Mouse (Mus musculus): ENCODE data around the gene Man2a2. TPM values are rescaled to one million over a fixed set of nuclear protein-coding genes. Genes with fewer than 3 reads are reported as not detected.

The Man2a2 gene
- total RNA-seq, 2 experiments from 2014 or later = 92.2 to 97.2 TPM

DNA sequence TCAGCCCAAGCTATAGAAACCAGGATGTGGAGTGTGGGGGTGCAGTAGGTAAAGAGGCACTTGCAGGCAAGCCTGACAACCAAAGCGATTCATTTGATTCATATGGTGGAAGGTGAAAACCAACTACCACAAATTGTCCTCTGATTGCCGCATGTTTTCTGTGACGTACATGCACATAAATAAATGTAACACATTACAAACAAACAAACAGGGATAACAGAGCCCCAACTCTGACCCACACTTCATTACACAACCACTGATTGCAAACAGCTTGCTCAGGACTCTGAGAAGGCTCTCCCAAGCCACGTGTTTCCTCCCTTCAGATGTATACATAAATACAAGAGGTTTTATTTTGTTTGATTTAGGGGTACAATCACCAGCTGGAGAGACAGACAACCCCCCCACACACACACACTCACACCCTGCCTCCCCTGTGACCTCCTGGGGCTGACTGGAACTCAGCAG lies 1.2 kb downstream of the Man2a2 start:
- DNase-seq = no peak

DNA sequence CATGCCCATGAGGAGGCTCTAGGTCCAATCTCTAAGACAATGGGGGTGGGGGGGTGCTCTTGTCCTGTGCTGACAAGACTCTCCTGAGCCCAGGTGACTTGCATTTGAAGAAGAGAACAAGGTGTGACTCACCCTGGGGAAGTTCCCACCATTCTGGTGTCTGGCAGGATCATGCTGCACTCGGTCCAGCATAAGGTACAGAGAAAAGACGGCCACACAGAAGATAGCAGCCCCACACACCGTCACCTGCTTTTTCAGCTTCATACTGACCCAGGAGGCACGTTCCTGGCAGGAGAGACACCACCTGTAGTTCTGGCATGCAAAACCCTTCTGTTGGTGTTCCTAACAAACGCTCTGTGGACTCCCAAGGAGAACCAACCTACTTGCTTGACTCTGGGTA lies 1.7 kb downstream of the Man2a2 start:
- no peak for DNase-seq

DNA sequence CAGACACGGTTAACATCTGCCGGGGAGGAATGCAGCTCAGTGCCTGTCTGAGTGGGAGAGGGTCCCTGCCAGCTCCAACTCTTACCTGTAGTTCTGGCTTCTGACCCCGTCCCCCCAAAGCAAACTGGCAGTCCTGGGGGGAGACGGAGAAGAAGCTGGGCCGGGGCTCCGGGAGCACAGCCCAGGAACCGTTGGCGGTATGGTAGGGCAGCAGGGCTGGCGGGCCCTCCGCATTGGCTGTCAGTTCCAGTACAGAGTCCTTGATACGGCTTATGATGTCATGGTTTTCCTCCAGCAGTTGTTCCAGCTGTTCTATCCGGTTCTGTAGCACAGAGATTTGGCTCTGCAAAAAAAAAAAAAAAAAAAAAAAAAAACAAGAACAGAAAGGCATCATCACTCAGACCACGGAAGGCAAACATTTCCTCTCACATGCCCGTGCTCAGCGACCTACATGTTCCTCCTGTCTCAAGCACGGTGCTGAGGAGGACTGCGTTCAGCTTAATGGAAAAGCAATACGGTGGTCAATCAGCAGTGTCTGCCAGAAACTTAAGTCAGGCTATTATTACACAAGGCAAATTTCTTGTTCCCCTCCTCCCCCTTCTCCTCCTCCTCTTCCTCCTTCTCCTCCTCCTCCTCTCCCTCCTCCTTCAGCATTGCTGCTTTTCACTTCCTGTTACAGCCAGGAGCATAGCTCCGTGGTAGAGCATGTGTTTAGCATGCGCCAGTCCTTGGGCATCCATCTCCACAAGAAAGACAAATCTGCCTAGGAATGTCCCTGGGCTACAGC lies 2.3 kb downstream of the Man2a2 start:
- DNase-seq = no peak

DNA sequence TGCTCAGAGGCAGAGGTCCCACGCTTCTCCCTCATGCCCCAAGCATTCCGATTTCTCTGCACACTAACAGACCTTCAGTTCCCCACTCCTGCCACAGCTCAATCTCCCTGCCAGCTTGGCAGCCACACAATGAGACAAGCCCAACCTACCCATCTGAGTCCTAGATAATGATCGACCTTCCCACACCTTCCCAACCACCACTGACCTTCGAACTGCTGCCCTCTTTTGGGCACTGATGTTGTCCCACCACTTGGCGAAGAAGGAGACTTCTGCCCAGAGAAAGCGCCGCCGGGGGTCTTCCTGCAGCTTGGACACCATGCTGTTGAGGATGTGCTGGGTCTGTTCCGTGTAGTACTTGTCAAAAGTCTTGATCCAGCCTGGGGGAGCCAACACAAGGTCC lies 3.2 kb downstream of the Man2a2 start:
- DNase-seq = no peak

- DNase-seq = no peak
These were observed 3.9 kb downstream of the Man2a2 start for GRCm38 (mm10) chr7:80367232-80367631.

DNA sequence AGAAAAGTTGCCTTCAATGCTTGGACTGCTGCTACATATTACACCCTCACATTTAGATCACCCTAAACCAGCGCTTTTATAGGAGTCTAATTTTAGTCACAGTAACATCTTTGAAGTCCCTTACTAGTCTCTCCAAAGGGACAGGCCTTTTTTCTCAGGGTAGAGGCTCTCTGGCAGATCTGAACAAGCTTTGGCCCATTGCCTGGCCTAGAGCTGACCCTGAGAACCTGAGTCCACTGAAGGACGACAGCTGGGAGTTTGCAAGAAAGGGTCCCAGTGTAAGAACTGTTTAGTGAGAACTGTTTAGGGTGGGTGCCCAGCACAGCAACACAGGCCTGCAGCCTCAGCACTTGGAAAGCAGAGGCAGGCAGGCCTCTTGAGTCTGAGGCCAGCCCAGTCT lies 5.4 kb downstream of the Man2a2 start:
- no peak for DNase-seq

DNA sequence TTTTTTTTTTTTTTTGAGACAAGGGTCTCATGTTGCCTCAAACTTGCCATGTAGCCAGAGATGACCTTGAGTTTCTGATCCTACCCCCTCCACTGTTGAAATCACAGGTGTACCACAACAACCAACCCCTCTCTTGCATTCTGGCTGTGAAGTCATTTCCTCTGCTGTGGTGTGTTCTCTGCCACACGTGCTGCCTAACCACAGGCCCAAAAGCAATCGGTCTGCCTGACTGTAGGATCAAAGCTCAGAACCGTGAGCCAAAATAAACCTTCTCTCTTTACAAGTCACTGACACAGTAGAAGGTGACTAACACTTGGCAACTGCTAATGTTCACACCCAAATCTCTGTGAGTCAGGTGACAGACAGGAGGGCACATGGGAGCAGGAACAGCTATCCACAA lies 10.7 kb downstream of the Man2a2 start:
- DNase-seq = no peak

DNA sequence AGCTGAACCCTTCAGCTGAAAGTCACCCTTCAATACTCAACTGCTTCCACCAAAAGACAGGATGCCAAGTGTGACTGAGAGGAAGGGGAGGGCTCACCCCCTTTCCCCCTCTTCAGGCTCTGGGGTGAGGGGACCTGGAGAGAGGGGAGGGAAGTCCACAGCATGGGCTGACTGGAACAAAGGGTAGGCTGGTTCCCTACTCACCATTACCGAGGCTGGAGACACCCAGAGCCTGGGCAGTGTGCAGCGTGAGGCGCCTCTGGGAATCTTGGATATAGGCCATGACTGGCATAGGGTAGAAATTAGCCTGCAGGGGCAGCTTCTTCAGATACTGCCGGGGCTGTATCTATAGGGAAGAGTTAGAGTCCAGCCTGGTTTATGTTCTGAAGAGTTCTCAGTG lies 13.1 kb downstream of the Man2a2 start:
- no peak for DNase-seq

DNA sequence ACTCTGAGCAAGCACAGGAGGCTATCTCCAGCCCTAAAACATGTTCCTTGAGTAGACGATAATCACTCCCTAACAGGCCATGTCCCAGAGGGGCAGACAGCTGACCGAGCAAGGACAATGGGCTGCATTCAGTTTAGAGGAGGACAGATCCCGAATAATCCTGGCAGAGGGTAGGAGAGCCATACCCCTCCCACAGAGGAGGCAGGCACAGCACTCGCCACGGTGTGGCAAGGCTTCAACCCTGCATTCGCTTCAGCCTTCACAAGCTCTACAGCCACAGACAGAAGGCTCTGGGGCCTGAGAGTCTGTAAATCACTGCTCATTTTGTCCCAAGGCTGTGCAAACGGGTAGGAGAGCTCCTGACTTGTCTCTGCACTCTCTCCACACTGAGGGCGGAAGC lies 14.0 kb downstream of the Man2a2 start:
- no peak for DNase-seq

DNA sequence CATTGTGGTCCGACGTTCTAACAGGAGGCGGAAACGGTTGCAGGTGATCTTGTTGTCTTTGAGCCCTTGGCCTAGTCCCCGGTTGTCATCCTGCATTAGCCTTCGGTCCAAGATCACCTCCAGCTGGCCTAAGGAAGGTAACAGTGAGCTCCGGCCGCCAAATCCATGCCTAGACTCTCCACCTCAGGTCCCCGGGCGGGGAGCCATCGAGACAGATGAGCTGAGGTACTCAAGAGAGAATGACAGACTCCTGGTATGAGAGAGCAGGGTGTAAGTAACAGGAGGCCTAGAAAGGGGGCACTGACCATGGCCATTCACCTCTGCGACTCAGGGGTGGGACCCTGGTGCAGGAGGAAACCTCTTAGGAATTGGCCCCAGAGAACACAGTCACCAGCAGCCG lies 14.8 kb downstream of the Man2a2 start:
- no peak for DNase-seq

- DNase-seq = no peak
These were observed 18.3 kb downstream of the Man2a2 start for GRCm38 (mm10) chr7:80352920-80353319.

DNA sequence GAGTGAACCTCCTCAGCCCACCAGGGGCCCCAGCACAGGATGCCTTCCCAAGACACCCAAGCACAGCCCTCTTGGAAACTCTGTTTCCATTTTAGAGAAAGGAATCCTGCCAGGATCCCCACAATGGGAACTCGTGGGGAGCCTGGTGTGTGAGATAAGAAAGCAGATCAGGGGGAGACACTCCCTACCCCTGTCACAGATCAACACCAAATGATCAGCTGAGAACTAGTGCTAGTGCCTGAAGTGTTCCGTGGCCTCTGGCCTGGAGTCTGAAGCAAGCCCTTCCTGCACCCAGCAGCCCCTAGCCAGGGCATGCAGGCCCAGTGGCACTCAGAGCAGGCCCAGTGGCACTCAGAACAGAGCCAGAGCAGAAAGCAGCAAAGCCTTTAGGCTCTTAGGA lies 20.4 kb downstream of the Man2a2 start:
- no peak for DNase-seq

- no peak for DNase-seq
These were observed 23.2 kb downstream of the Man2a2 start for GRCm38 (mm10) chr7:80347670-80348586.

- DNase-seq = no peak
These were observed 24.3 kb downstream of the Man2a2 start for GRCm38 (mm10) chr7:80346830-80347229.

DNA sequence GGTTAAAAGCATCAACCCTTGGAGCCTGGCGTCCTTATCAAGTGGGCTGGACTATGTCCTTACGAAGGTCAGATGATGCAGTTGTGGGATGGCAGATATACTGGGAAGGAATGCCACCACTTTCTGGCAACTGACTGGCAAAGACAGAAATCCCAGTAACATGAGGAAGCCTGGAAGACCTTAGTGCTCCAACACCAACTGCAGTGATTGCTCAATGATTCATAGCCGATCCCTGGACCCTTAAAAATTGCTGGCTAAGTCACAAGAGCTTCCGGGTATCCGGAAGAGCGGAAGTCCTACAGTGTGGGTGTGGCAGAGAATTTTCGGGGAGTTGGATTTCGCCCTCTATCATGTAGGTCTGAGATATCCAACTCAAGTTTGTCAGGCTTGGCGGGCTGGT lies 25.0 kb downstream of the Man2a2 start:
- no peak for DNase-seq

GRCm38 (mm10) chr7:80343270-80344018 lies 27.7 kb downstream of the Man2a2 start:
- DNase-seq = no peak

GRCm38 (mm10) chr7:80342858-80343257 lies 28.3 kb downstream of the Man2a2 start, which contains the start of gene Hddc3:
TSS of gene Hddc3 (plus strand) at chr7:80343104.
- peak; percentile 96 for DNase-seq

GRCm38 (mm10) chr7:80341793-80342192 lies 29.4 kb downstream of the Man2a2 start:
- no peak for DNase-seq

GRCm38 (mm10) chr7:80340793-80341192 lies 30.4 kb downstream of the Man2a2 start, which contains the start of gene Unc45a:
TSS of gene Unc45a (minus strand) at chr7:80341005.
- DNase-seq = peak; percentile 51

DNA sequence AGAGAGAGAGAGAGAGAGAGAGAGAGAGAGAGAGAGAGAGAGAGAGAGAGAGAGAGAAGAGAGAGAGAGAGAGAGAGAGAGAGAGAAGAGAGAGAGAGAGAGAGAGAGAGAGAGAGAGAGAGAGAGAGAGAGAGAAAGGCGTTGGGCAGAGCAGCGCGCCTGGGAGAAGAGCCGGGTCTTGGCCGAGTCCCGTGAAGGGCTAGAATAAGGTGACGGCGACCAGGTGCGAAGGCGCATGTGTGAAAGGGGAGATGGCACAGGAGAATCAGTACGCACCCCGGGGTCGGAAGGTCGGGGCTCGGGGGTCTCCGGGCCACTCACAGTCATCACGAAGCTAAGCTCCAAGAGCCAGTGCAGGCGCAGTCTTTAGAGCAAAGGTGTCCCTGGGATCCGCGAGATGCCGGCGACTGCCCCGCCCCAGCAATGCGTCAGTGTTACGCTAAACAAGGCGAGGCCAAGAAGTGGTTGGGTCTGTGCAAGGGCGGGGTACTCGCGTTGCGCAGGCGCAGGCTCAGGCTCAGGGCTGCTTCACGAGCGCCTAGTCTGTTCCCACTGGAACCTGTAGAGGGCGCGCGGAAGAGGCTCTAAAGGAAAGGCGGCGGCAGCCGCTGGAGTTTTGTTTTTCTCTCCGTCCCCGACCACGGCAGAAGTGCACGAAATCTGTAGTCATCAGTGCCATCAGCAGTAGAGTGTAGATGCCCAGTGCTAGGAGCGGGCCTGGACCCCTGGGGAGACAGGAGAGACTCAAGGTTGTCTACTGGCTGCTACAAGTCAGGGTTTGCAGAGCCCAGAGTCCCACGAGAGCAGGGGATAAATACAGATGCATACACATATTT lies 31.2 kb downstream of the Man2a2 start:
- peak; percentile 97 for DNase-seq

DNA sequence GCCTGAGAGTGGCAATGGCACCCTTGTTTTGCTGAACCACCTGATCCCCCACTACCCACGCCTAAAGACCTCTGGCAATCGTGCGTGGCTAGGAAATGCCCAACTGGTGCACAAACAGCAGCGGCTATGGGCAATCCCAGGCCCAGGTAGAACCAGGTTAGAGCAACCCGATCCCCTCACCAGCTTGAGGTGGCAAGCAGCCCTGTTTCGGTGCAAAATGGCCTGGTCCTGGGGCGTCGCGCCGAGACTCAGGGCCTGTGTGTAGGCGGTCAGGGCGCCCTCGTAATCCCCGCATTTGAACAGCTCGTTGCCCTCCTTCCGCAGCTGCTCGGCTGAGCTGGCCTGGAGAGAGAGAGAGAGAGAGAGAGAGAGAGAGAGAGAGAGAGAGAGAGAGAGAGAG lies 31.8 kb downstream of the Man2a2 start:
- DNase-seq = peak; percentile 41

All from gastrocnemius, postnatal 10 days (tissue).